Mouse (Mus musculus) neutrophil, adult 5-6 weeks (primary cell): ENCODE measurements around the gene Arsg. TPM values are rescaled to one million over a fixed set of nuclear protein-coding genes. Genes with fewer than 3 reads are reported as not detected.

Experiments
- ATAC-seq: fragments of 151-379, 151-347 bp; 2 replicates; pipeline ENCODE4 v1.8.0; 2017; ENCODE audit warnings: mild to moderate bottlenecking, moderate TSS enrichment; ENCODE audit not compliant: insufficient number of reproducible peaks, poor library complexity, low FRiP score, severe bottlenecking; ENCODE audit errors: extremely low read depth
- total RNA-seq: library from RNA; stranded (forward); fragments of 200-1000 nt; gene quantifications from 2 replicates; pipeline ENCODE4 v1.2.3, GENCODE M21; 2017

Arsg gene
- total RNA-seq, 1 experiment from 2014 or later, result 21.5 TPM

DNA sequence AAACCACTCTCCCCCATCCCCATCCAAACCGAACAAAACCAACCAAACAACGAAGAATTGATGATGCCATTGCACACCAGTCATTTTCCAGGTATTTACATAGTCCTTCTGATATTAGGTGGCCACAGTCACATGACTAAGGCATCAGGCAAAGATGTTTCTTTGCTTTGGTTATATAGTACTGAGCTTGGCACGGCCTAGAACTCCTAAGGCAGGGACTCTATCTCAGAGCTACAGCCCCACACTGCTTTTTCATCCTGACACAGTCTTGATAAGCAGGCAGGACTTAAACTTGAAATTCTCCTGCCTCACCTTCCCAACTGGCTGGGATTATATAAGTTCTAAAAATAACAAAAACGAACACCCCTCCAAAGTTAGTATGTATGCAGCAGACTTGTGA, 8.1 kb upstream of the Arsg start:
- no peak for ATAC-seq

DNA sequence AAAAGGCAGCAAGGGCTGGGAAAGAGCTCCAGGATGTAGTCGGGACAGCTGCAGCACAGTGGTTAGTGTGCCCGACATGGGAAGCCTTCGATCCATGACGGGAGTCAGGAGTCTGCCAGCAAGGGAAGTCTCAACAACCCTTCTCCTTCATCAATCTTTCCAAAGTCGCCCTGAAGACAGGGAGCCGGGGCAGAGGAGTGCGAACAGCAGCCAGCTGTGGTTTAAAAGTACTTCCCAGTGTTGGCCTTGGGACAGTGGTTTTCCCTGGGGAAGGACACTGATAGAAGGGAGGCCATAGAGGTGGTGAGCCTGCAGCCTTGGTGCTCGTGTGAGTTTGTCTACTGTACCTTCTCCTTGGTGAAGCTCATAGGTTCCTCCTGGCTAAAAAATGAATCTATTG, 6.2 kb upstream of the Arsg start:
- no peak for ATAC-seq

DNA sequence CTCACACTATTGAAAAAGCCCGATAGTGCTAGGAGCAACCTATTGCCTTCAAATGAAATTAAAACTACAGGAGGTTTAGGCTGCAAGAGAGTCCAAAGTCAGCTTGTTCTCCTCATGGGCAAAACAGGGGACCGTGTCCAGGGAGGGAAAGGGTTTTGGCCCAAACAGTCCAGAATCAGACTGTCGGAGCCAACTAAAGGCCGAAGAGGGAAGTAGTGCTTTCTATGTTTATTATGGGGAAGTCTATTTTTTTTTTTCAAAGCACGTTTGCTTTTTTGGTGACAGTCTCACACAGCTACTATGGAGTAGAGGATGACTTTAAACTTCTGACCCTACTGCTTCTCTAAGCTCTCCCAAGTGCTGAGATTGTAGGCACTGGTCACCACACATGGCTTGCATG, 5.0 kb upstream of the Arsg start:
- ATAC-seq, result no peak

DNA sequence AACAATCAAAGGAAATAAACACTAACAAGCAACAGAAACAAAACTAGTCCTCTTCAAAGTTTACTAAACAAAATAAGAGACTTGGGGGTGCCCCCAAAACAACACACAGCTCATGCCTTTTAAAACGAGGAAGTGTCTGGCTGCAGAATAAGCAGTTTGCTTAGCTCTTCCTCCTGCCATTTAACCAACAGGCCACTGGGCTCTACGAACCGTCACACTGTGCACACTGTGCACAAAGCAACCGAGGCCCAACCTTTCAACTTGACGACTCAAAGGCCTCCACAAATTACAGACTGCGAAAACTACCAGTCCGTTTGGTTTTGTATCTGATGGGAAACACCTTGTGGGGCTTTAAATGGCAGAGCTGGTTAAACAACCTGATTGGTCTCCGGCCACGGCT, 3.0 kb upstream of the Arsg start:
- peak; percentile 13; the same call in 1 of the 2 replicates for ATAC-seq

DNA sequence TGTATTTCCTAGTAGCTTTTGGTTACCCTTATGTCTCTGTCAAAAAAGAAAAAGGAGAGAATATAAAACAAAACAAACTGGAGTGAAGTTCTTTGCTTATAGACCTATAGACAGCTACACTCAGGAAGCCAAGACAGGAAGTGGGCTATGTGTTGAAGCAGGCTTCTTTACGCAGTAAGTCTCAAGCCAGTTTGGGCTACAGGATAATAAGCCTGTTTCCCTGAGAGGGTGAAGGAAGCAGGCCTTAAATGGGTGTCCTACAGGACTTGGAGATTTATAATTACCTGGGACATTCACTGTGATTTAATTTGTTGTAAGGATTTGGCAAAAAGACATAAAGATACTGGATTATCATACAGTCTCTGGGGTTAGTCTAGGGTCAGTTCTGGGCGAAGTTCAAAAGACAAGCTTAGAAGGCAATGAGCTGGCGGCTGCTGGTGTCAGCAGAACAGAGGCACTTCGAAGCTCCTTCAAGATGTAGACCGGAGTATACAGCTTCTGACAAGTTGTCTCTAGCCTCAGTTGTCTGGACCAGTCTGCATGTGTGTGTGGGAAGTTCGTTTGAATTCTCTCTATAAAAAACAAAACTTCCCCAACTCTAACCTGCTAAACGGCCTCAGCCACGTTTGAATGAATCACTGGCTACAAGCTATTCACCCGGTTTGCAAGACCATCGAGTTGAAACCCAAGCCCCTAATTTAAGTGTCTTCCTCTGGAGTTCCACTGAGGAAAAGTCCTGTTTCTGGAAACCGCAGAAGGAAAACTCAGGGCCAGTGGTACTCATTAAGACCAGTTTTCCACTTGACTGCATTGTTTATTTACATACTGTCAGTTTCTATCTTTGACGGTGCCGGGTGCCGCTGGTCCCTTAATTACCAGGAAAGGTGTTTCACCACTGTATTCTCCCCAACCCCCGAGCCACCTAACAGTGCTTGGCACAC, 2.0 kb upstream of the Arsg start:
- ATAC-seq, result no peak

DNA sequence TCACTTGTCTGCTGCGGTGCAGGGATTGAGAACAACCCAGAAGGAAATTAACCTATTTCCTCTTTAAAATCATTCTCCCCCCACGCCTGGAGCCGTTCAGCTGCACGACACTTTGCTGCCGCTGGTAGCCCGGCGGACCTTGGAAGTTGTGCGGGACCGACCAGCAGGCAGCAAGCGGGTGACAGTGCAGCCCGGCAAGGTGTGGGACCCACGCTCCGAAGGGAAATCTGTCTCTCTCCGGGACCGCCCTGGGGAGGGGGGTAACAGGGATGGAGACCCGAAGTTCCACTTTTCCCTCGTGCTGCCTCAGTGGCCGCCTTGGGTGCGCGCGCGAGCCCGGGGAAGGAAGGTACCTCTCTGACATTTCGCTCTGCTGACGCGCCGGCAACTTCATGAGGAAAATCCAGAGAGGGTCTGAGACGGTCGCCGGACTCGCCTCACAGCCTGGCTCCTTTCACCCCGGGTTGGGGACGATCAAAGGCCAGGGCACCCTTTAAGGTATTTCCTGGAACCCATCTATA, 943 bp upstream of the Arsg start:
- peak; percentile 23 for ATAC-seq

DNA sequence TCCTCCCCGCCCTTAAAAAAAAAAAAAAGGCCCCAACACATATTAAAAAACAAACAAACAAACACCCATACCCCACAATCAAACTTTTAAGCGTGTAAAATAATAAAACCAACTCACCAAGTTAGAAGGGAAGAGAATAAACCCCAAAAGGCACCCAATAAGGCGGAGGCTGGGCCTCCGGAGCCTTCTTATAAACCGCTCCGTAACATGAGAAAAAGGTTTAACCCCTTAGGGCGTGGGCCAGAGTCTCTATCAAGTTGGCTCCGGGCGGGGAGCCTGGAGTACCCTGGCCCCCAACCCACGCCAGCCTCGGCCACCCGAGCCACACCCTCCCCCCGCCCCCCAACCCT, 378 bp upstream of the Arsg start:
- ATAC-seq, result 0 out of 2 replicates have a peak, but pooled peaks have one; percentile 1

DNA sequence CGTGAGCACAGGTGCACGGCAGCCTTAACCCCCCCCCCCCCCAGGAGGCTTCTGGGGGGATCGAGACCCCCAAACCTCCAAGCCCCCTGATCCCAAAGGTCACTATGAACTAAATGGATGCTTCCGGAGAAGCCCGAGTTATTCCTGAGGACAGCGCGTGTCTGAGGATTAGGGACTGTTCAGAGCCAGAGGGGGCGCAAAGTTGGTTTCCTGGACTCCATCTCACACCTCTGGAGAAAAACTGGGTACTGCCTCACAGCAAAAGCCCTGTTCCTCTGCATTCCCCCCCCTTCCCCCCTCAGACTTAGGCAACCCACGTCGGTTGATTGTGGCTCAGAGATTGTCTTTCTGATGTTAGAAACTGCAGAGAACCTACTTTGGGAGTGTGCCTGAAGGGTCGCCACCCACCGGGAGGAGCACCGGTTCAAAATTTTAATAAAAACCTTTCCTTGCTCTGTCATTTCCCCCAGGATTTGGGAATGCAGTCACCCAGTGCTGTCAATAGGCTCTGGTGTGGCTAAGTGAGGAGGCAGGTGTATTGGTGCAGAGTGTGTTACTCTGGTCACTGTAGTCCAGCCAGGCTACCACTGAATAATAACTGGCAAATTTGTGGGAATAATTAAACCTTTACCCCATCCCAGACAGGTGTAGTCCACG, 1.0 kb downstream of the Arsg start:
- no peak for ATAC-seq

DNA sequence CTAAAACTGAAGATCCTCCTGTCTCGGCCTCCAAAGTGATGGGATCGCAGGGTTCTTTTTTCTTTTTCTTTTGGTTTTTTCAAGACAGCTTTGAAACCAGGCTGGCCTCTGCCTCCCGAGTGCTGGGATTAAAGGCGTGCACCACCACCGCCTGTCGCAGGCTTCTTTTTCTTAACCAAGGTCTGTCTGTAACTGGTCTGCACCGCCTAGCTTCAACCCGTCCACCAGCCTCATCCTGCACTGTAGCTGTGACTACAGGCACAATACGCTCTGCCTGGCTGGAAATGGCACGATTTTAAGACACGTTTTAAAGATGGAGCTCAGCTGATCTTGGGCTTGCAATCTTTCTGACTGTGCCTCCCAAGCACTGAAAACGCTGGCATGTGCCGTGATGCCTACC, 1.7 kb downstream of the Arsg start:
- ATAC-seq, result no peak

DNA sequence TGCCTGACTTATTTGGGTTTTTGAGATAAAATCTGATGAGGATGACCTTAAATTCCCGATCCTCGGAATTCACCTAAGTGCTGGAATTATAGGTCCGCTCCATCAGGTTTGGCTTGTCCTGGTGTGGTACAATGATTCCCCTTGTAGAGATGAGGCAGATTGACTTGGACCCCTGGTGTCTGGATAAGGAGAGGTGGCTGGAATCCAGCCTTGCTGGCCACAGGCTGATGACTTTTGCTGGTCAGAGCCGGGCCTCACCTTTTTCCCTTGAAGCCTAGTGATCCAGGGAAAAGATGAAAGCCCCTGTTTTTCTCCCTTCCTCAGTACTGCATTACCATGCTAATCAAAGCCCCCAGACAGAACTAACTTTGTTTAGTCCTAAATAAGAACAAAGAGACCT, 2.5 kb downstream of the Arsg start:
- no peak for ATAC-seq

DNA sequence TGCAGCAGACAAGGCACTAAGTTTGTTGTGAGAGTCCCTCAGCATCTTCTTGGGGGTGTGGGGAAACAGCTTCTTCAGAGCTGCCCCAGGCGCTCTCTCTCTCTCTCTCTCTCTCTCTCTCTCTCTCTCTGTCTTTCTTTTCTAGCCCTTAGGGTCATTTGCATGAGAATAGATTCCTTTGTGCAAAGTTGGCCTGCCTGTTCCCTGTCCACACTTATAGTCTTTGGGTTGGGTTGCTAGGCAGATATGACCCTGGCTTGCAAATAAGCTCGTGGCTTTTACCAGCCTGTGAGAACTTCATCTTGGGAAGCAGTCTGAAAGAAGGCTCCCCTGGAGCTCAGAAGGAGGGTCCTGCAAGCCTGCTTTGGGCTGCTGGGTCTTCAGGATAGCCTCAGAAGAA, 3.1 kb downstream of the Arsg start:
- ATAC-seq, result no peak

DNA sequence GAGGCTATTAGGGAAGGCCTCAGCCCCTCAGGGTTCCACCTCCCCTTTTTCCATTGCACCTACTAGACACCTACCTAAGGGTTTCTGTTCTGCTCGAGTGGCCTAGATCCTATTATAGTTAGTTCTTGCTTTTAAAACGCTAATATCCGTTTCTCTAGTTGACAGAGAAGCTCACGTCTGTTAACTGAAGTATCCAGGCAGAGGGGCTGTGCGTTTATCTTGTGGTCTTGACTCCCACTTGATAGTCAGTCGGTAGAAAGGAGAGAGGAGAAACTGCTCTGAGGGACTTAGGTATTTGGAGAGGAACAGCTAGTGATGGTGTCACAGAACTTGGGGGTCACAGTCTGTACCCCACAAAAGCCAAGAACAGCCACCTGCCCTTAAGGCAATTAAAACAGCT, 3.5 kb downstream of the Arsg start:
- ATAC-seq, result no peak

DNA sequence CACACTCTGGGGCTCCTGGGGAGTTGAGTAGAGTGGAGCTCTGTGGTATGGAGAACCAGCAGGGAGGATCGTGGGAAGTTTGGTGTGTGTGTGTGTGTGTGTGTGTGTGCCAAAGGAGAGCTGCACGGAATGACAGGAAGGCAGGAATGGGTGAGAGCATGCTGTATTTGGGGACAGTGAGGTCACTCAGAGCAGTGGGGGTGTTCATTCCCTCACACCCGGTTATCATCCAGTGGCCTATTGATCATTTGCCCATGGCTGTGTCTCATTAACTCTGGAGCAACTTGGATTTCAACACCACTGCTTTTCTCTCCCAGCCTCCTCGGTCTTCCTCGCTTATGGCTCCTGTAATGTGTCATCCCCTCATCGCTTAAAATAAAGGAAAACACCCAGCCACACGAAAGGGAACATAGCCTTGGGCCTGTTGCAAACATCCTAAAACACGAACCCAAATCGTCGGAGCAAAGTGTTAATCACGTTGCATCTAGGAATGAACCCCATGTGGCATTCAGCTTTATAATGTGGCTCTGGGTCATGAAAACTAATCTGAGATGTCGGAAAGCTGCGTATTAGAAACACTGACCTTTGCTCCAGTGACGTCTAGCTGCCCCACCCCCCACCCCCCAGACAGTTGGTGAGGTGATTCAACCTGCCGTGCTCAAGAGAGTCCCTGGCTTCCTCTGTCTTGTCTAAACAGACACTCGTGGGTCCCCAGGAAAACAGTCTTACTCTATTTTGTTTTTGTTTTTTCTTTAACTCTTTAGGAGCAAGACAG, 4.6 kb downstream of the Arsg start:
- no peak for ATAC-seq

DNA sequence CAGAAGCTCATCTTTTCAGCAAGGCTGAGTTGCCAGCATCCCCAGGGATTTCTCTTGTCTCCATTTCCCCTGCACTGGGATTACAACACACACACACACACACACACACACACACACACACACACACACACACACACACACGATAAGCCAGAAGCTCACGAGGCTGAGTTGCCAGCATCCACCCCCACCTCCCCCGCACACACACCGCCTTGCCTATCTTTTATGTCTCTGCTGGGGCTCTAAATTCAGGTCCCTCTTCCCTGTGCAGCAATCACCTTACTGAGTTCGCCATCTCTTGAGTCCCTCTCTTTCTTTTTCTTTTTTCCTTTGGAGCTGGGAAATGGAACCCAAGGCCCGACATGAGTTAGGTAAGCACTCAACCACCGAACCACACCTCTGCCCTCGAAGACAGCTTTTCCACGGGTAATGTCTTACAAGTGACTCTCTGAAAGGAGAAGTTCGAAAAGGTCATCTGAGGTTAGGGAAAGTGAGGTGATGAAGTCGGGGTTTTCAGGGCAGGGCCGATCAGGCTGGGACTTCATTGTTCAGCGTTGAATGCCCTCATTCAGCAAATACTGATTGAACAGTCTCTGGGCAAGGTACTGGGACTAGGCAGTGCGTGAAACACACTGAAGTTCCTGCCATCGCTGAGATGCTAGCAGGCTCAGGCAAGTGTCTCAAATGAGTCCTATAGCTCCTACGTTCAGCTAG, 6.6 kb downstream of the Arsg start:
- ATAC-seq, result peak; percentile 76

DNA sequence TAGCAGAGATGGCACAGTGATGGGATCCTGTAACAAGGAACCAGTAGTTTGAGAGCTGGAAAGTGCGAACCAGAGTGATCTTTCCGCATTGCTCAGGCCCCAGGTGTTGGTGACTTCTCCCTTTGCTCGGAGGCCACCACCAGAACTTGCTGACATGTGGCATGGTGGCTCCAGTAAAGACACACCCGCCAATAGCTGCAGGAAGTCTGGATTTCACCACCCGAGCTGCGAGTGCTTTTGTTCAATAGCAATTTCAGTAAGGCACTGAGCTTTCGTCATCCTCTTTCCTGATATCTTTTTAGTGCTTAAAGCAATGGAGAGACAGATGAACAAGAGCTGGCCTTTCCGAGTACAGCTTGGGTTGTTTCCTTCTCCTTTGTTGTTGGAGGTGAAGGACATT, 7.3 kb downstream of the Arsg start:
- peak; percentile 67 for ATAC-seq

DNA sequence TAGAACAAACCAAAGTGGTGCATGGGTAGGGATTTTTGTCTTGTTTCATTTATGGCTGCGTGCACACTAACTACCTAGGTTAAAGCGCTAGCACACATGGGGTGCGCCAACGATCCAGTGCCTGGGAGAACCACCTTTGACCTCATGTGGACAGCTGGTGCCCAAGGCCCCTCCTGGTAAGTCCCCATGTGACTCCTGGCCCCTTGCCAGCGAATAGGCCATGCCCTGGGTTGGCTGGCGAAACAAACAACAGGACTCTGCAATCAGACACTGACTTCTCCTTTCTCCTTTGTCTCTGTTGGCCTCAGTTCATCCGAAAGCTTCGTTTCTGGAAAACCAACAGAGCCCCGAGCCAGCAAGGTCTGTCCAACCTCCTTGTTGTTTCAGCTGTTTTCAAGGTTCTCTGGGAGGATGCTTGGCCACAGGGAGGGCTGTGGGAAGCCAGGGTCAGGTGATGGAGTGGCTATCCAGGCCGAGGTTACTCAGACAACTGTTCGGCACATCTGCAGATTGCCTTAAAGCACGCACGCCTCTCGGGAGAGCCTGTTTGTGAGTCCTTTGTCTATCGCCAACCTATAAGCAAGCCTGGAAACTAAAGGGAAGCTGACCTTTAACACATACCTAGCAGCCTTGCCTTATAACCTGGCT, 12.3 kb downstream of the Arsg start:
- ATAC-seq, result peak; percentile 66

DNA sequence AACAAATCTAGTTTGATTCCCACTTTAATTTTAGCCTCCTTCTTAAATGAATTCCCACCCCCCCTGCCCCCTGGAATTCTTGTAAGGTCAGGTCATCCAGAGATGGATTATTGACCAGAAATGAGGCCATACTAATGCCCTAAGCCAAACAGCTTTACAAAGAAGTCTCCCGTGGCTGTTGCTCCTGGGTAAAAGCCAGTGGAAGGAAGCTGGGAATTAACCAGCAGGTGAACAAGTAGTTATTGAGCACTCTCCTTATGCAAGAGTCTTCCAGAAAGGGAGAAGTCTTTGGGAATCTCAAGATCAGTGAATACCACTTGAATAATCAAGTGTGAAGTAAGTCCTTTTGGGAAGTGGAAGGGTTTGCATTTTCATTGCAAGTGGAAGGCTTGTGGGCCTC, 13.9 kb downstream of the Arsg start:
- no peak for ATAC-seq

DNA sequence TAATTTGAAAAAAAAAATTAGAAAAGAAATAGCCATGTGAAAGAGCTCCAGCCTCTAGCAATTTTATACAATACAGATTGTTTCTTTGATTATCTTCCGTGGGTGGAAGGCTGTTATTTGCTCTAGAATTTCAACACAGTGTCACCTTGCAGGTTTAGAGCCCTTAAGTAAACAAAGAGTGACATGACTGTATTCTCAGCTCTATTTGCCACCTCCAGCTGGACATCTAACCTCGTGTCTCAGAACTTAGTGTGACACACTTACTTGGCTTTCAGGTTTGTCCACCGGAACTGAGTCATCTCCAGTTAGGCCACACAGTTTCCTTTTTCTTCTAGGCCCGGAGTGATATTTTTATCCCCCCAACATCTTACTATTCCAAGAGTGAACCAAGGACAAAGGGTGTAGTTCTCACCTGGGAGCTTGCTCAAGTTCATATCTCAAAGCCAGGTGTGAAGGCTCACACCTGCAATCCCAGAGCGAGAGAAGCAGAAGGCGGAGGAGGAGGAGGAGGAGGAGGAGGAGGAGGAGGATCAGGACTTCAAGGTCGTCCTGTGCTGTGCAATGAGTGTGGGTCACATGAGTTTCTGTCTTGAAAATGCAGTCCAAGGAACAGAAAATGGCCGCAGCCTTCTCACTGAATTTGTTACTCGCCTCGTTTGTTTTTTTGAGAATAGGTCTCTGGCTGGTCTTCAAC, 15.0 kb downstream of the Arsg start:
- peak; percentile 59 for ATAC-seq
